Mouse (Mus musculus): Measurements from ENCODE around the gene Gm49368.
A peak's percentile ranks its signal among the peaks of the same experiment; 100 is the strongest.

DNA sequence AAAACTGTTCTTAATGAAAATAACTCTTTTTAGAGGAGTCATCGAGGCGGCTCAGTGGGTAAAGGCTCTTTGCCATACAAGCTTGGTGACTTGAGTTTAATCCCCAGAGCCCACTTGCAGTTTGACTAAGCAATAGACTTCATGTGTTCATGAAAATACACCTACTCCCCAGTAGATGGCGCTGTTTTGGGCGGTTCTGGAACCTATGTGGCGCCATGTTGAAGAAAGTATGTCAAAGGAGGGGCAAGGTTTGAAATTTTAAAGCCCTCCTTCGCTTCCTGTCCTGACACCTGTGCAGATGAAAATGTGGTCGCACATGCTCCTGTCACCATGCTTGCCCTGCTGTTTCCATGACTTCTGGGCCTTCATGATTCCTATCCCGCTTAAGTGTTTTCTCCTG, 39.5 kb upstream of the Gm49368 start:
- TF ChIP-seq POLR2A (IDR thresholded peaks at IDR 0.05; ENCODE audit: low read depth, low read length) (no peak), CTCF (IDR thresholded peaks at IDR 0.05; ENCODE audit: extremely low read depth, insufficient read length, insufficient replicate concordance, low read depth, low read length) (peak; percentile 53; the same call in 1 of the 2 replicates)

Data from small intestine, adult 2 months (tissue).